Mouse (Mus musculus): ENCODE data around the gene Hgfac.

Hgfac gene

GRCm38 (mm10) chr5:35091636-35092035 lies 50.3 kb downstream of the Hgfac start:
- in situ Hi-C loops (cut with MseI, MboI), result no loop called here
